Mouse (Mus musculus): ENCODE data around the gene Gpr156.

DNA sequence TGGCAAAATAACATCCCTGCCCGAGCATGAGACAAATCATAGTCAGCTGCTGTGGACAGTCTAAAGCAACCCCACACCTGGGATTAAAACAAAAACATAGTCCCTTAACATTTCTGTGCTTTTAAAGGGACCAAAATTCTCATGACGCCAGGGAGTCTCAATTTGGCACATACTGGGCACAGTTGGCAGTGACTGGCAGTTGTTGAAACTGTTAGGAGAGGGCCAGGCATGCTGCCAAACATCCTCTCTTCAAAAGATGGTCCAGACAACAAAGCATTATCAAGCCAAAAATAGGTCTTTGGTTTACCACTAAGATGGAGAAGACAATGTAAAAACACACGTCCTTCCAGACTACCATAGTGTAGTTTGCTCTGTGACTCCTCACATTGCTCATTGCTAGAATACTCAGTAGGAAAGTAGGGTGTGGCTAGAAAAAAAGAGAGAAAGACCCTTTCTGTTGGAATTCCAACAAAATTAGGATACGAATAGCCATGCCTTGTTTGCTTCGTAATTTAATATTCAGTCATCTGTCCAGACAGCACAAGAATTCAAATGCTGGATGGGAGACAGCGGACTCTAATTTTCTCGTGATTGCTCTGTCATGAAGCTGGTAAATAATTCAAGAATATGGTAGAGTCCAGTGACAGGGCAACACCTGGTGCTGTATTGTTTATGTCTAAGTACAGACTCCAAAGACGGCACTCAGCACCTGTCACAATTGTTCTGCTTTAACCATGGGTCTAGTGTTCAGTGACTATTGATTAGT is 28.9 kb downstream of the Gpr156 start:
- TF ChIP-seq CTCF (IDR thresholded peaks at IDR 0.05; ENCODE audit: low read depth) = no peak
- TF ChIP-seq EP300 (optimal IDR thresholded peaks at IDR 0.05) = no peak
